Mouse (Mus musculus): ENCODE measurements around the gene Lipc.

Lipc gene

DNA sequence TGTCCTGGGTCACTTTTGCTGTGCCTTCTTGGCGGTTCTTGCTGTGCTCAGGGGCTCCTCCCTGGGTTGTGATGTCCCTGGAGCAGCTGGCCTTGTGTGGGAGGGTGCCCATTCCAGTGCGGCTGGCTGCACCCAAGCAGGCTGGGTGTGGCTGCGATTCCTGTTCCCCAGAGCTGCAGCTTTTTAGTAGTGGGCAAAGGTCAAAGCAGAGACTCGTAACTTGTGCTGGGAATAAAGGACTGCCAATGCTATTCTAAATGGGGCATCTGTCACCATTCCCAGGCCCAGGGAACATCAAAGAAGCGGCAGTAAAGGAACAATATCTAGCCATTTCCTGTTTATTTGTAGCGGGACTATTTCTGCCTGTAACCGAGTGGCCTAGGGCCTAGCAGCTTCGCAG lies 88.7 kb downstream of the Lipc start:
- peak; percentile 11 for DNase-seq (ENCODE audit: low read depth, low spot score)

DNA sequence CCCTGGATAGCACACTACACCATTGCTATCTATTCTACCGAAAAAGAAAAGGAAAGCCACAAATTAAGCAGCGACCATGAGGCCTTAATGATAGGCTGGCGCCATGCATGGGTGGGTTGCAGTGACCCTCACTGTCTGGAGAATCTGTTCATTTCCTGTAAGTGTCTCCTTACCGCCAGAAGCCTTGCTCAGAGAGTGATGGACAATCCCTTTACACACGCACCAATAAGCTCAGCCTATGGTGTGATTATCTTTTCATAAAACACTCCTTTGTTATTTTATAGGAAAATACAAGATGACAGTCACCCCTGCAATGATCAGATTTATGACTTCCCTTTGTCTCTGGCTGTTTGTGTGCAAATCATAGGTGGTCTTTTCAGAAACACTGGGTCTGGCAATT lies 92.8 kb downstream of the Lipc start:
- no peak for DNase-seq (ENCODE audit: low read depth, low spot score)

DNA sequence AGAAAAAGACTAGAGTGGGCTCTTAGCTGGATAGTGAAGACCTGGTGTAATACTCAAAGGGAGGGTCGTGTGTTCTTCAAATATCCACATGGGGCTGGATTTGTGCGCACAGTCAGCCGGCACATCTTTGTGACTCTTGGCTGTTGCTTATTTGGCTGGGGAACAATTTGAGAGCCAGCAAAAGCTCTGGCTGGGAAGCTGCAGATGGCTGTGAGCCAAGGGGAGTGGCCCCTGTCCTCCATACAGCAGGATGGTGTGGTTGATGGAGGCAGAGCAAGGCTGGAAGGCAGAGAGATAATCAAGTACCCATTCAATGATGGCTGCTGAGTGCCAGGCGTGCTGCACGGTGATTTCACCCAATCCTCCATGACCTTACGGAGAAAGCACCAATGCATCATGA lies 96.2 kb downstream of the Lipc start:
- no peak for DNase-seq (ENCODE audit: low read depth, low spot score)

DNA sequence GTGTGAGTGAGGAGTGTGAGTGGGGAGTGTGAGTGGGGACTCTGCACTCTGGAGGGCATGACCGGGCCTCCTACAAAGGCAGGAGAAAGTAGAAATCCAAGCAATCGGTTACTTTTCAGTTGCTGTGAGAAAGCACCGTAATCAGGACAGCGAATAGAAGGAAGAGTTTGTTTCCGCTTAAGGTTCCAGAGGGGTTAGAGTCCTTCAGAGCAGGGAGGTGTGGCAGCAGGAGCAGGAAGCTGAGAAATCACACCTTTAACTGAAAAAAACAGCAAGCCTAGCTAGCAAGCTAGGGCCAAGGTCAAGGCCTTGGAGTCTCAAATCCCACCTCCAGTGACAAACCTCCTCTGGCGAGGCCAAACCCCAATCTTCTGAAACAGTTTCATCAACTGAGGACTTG lies 97.1 kb downstream of the Lipc start:
- DNase-seq (ENCODE audit: low read depth, low spot score), result peak; percentile 27

DNA sequence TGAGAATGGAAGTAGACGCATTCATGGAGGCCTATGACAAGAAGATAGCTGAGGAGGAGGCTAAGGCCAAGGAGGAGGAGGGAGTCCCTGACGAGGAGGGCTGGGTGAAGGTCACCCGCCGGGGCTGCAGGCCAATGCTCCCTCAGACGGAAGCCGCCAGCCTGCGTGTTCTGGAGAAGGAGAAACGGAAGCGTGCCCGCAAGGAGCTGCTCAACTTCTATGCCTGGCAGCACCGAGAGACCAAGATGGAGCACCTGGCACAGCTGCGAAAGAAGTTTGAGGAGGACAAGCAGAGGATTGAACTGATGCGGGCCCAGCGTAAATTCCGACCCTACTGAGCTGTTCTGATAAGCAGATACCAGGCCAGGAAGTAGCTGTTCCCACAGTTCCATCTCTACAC lies 98.9 kb downstream of the Lipc start:
- DNase-seq (ENCODE audit: low read depth, low spot score), result peak; percentile 12

DNA sequence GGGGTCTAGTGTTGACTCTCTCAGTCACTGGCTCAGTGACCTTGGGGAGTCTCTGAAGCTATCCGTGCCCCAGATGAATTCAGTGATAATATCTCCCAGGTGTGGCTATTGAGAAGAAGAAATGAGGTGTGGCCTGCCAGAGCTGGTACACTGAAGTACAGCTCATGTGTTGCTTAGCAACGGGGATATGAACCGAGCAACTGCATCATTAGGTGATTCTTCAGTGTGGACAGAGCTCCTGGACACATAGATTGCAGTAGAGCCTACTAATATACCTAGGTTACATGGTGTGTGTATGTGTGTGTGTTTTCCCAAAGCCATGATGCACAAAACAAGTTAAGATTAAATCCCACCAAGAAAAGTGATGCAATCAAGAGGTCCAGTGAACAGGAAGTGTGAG lies 100.5 kb downstream of the Lipc start:
- peak; percentile 15 for DNase-seq (ENCODE audit: low read depth, low spot score)

DNA sequence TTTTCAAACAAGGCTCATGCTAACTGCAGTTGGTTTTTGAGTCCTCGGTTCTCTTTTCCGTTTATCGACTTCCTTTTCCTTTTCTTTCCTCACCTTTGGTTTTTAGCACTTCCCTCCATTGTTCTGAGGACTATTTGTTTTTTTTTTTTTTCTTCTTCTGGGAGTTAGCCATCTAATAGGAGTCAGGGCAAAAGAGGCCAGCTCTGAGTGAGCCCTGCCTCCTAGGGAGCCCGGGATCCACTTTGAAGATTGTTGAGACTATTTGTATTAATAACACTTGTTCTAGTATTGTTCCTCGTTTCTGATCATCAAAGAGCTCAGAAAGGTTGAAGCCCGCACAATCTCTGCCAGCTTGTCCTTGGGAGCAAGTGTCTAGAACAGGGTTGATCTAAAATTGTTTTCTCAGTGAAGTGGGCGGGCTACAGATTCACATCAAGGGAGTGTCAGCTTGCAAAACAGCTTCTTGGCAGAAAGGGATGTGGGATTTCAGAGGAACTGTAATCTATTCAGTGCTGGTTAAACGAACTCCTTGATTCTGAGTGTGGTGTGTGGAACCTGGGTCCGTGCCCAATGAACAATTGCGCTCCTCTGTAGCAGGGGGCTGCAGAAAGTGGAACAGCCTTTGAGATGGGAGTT lies 103.8 kb downstream of the Lipc start:
- DNase-seq (ENCODE audit: low read depth, low spot score), result no peak

DNA sequence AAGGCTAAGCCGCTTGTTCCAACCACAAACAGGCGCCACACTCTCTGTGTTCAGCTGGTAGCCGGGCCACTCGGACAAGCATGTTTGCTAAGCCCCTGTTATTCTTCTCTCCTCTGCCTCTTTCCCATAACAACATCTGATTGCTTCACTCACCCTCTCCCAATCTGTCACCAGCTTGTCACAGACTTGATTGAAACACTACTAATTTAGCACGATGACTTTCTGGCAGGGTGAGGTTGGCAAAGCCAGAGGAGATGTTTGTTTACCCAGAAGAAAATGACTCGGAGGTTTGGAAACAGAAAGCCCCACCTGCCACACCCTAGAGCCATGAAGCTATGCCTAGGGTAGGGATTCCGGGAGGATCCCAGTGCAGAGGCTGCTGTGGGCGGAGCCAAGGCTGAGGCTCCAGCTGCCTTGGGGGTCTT lies 104.4 kb downstream of the Lipc start:
- DNase-seq (ENCODE audit: low read depth, low spot score), result peak; percentile 18

DNA sequence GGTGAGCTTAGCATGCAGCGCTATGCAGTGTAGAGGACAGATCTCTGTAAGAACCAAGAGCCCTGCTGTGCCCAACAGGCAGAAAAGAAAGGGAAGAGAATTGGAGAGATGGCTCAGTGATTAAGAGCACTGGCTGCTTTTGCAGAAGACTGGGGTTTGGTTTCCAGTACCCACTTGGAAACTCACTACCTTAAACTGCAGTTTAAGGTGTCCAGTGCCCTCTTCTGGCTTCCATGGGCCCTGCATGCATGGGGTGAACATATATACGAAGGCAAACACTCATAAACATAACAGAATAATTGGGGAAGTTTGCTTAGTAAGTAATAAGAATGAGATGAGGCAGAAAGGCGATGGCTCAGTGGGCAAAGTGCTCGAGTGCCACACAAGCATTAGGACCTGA lies 108.8 kb downstream of the Lipc start:
- DNase-seq (ENCODE audit: low read depth, low spot score), result peak; percentile 47

DNA sequence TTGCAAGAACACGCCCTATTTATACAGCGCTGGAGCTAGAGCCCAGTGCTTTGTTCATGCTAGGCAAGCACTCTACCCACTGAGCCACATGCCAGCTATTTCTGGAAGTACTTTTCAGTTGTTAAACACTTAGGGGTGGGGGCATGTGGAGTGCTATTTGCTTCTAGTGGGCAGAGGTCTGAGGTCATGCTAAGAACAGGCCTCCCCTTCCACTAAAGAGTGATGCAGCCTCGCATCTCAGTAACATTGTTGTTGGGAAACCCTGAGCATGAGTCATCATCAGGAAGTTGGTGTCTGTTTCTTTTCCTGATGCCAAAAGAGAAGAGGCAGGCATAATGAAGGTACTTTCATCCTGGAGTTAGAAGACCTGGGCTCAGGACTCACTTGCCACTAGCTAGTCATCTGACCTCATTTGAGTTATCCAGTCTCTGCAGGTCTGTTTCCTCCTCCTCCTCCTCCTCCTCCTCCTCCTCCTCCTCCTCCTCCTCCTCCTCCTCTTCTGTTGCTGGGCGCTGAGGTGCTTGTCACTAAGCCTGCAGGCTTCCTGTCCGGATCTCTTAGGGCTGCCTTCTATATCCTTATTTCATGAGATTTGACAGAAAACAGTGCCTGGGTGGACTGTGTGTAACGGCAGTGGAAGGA lies 109.6 kb downstream of the Lipc start:
- no peak for DNase-seq (ENCODE audit: low read depth, low spot score)

DNA sequence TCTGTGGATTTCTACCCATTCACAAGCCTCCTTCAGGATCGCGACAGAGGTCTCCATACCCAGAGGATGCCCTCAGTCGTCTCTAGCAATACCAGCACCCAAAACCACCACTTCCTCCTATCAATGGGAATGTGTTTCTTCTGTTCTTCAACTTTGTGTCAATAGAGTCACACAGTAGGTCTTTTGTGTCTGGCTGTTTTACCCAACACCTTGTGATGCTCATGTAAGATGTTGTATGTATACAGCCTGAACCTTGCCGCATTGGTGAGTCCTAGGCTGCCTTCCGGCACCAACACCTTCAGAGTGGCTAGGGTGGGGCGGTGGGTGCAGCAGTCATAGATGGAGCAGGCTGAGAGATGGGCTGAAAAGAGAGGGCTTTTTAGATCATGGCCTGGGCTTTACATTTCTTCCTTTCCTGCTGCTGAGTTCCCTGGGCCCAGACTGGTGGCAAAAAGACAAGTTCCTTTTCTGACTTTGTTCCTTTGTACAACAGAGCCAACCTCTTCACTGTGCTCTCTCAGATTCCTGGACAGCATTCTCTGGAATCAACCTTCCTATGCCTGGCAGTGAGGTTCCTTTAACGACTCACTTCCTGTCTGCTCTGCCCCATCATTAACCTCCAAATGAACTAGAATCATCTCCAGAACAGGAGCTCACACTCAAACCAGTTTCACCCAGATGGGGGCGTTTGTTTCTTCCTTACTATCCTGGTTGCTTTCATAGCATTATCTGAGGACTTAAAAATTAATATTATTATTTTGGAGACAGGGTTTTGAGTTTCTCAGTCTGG lies 110.4 kb downstream of the Lipc start:
- DNase-seq (ENCODE audit: low read depth, low spot score), result peak; percentile 25

DNA sequence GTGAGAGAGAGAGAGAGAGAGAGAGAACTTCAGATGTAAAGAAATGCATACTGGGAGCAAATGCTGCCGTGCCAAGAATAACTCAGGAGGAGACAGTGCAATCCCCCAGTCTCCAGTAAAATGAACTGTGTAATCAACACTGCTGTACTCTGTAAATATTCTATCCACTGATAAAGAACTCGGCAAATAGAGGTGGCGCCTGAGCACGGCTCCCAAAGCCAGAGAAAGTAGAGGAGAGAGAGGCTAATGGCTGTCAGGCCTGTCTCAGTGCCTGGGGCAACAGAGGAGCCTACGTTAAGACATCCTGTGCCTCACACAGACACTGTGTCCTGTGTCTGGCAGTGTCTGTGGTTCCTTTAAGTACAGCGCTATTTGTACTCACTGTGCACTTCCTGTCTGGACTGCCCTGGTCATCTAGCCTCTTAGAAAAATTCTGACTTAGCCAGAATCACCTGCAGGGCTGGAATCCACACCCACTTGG lies 111.1 kb downstream of the Lipc start:
- no peak for DNase-seq (ENCODE audit: low read depth, low spot score)

DNA sequence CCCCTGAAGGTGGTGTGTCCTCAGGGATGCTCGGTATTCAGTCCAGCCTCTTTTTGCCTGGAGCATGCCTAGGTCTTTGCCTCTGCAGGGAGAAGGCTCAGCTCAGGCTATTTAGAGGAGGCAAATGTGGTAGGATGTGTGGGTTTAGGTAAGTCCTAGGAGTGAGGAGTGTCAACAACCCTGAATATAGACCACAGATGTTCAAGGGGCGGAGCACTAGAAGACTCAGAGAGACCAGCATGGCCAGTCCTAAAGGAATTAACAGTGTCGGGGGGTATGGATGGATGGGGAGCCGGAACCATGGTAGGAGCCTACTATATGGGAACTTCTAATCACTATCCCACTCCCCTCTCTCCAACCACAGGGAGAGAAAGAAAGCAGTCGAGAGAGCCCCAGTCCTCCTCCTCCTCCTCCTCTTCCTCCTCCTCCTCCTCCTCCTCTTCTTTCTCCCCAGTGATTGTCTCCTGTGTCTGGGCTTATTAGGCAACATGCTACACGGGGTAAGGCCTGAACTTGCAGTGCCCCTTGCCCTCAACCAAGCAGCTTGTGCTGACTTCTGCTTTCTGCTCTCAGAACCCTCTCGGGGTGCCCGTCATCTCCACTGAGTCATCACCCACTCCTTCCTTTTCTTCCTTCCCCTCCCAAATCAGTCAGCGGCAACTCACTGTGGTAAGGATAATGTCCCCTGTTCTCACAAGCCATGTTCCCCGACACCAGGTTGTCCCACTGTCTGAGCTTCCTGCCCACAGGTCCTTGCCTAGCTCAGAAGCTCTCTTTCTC lies 113.7 kb downstream of the Lipc start:
- DNase-seq (ENCODE audit: low read depth, low spot score), result no peak

DNA sequence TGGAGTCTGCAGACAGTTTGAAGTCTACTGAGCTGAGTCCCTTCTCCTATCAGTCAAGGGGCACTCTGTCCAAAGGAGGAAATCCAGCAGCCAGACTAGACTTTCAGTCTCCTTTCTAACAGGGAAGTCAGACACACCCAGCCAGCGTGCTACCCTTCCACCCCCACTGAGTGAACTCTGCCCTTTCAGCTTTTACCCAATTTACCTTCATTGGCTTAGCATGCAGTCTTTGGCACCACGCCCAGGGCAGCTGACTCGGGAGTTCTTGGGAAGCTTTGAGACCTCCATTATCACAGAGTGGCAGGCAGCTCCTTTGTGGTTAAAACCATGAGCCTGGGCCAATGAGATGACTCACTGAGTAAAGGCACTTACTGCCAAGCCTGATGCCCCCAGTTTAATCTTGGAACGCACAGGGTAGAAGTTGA lies 117.3 kb downstream of the Lipc start:
- DNase-seq (ENCODE audit: low read depth, low spot score), result peak; percentile 63

DNA sequence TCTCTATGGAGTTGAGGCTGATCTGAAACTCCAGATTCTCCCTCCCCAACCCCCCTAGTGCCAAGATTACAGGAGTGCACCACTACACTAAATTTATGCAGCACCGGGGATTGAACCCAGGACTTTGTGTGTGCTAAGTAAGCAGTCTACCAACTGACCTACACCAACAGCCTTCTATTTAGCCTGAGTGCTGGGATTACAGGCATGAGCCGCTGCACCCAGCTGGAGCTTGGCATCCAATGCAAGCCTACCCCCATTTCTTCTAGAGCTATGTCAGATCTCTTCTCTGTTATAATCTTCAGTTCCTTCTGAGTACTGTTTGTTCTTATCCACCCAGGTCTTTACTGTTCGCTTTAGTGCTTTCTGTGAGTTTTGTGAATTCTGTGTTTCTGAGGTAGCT lies 117.8 kb downstream of the Lipc start:
- no peak for DNase-seq (ENCODE audit: low read depth, low spot score)

DNA sequence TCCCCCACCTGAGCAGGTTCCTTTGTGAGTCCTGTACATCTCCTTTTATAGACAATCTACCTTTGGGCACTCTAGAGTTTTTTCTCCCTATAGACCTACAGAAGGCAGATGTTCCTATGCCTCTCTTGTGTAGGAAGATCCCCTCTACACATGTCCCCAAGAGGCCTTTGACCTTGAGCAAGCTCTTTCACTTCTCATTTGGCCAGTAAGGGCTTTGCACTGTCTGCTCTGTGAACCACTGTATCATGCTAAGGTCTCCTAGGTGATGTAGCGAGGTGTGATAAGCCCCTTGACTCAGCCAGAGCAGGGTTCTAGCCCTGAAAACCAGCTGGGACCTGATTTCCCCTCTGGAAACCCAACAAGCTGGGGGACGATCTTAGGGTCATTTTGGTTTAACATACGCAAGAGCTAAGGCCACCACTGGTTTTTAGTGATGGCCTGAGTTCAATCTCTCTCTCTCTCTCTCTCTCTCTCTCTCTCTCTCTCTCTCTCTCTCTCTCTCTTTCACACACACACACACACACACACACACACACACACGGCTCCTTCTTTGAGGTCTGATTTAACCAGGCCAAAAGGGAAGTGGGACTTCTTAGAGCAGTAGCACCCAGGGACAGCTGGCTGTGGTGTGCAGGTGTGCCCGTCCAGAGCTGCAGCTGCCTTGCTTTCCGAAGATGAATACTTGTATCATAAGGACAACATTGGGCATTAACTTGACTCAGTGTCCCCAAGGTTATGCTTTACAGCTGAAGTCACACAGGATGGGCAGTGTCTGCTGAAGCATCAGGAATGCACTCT lies 118.7 kb downstream of the Lipc start:
- no peak for DNase-seq (ENCODE audit: low read depth, low spot score)

DNA sequence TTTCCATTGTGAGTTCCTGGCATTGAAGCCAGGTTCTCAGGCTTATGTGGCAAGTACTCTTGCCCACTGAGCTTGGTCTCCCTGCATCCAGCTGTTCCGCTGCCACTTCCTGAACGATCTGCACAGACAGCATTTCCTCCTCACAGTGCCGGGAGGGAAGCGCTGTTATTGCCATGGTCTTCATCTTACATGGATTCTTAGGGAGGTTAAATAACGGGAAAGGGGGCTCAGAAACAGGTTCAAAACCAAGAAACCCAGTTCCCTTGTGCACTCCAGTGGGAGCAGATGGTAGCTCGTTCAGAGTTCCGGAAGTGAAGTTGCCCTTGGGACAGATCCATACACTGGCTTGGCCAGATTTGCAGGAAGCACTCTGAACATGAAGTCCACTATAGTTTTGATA lies 119.8 kb downstream of the Lipc start:
- DNase-seq (ENCODE audit: low read depth, low spot score), result no peak

DNA sequence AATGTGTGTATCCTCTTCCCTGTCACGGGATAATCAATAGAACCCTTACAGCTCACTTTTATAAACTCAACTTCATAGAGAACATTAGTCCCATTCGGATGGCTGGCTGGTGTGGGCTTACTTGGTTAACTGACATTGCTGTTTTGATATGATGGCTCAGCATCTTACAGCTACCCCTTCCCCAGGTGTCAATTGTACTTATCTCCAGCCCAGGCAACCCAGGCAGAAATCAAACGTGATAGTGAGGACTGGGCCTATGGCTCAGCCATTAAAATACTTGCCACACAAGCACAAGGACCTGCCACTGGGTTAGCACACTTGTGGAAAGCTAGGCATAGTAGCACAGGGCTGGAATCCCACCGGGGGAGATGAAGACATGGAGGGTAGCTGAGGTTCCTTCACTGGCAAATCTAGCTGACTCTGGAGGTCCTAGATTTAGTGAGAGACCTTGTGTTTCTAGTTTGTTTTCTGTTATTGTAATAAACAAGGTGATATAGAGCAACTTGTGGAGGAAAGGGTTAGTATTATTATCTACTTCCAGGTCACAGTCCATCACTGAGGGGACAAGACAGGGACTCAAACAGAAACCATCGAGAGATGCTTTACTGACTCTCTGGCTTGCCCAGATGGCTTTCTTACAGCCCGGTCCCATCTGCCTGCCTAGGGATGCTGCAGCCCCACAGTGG lies 121.0 kb downstream of the Lipc start:
- DNase-seq (ENCODE audit: low read depth, low spot score), result no peak

DNA sequence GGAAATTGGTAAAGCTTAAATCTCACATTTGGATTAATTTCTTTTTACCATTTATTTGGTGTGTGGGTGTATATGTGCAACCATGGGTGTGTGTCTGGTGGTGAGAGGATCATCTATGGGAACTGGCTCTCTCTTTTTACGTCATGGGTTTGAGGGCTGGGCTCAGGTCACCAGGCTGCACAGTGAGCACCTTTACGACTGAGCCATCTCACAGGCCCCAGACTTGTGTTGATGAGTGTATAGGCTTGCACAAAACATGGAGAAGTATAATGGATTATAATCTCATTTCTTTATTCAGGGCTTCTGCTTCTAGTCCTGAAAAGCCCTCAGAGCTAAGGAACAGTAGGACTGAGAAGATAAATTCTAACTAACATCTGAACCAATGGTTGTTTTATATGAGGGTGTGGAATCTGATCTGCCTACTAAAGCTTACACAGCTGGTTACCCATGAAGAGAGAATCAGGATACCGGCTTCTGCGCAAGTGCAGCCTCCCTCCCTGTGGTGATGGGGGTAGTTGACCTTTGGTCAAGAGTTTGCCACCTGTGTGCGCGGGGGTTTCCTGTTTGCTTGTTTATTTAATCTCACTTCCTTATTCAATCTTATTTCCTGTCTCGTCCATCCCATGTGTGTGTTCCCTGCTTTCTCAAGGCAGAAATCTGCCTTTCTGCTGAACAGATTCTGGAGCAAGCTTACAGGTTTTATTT lies 122.1 kb downstream of the Lipc start:
- no peak for DNase-seq (ENCODE audit: low read depth, low spot score)

DNA sequence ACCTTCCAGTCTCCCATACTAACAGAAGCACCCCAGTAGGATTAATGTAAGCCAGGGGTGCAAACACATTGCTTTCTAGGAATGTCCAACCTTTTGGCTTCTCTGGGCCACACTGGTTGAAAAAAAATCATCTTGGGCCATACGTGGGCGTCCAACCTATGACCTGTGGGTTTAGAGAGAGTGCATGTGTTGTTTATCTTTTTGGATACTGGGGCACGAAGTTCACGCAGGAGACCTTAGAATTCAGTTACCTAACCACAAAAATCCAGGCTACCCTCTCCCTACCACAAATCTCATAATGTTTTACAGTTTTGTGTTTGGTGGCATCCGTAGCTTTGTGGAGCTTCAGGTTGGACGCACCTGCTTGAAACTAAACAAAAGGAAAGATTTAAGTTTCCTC lies 124.1 kb downstream of the Lipc start:
- DNase-seq (ENCODE audit: low read depth, low spot score), result no peak

Data from R1 (cell line).